ENCODE assay signal across 16 mouse cellular contexts in genomic region chr16:35004356-35004755, GRCm38 (mm10).
"Had no signal": no experiment of that assay in that cellular context is flagged by ENCODE, and none has a peak within 500 bp of the region (broad histone marks: within the 10 kb centered on the region; RNA-seq: fewer than 3 reads in every experiment).

No protein-coding gene starts in this region.

- H3K4me1 ChIP-seq: liver, embryonic 15.5 days had no signal

- H3K36me3 ChIP-seq: limb, embryonic 12.5 days; liver, embryonic 15.5 days; midbrain, embryonic 15.5 days; neural tube, embryonic 12.5 days had no signal

- H3K4me2 ChIP-seq: limb, embryonic 12.5 days; liver, embryonic 15.5 days; lung, embryonic 15.5 days; midbrain, embryonic 11.5 days; midbrain, embryonic 15.5 days; neural tube, embryonic 12.5 days had no signal

- H3K9ac ChIP-seq: limb, embryonic 12.5 days; liver, embryonic 15.5 days; lung, embryonic 15.5 days; midbrain, embryonic 15.5 days; neural tube, embryonic 12.5 days had no signal

- H3K27me3 ChIP-seq: lung, embryonic 15.5 days; midbrain, embryonic 15.5 days had no signal

- H3K9me3 ChIP-seq: limb, embryonic 12.5 days; liver, embryonic 15.5 days; lung, embryonic 15.5 days; megakaryocyte, embryonic 14.5 days; midbrain, embryonic 15.5 days; neural tube, embryonic 12.5 days had no signal

- DNase-seq: layer of hippocampus, adult 9-11 months; layer of hippocampus, postnatal 36 days; liver; lung, postnatal 14 days; spleen, adult 18-20 months; thymus, adult 18-20 months; thymus, postnatal 14 days had no signal

- ATAC-seq: hindbrain, postnatal 0 days; midbrain, embryonic 15.5 days had no signal

- H3K27ac ChIP-seq: hindbrain, postnatal 0 days; limb, embryonic 12.5 days; liver, embryonic 15.5 days; lung, embryonic 15.5 days; macrophage; midbrain, embryonic 15.5 days; neural tube, embryonic 12.5 days had no signal

- H3K4me3 ChIP-seq: limb, embryonic 12.5 days; liver, embryonic 15.5 days; lung, embryonic 15.5 days; megakaryocyte, embryonic 14.5 days; midbrain, embryonic 15.5 days; neural tube, embryonic 12.5 days had no signal
